Mouse (Mus musculus): ENCODE results near the gene Tcf19.

DNA sequence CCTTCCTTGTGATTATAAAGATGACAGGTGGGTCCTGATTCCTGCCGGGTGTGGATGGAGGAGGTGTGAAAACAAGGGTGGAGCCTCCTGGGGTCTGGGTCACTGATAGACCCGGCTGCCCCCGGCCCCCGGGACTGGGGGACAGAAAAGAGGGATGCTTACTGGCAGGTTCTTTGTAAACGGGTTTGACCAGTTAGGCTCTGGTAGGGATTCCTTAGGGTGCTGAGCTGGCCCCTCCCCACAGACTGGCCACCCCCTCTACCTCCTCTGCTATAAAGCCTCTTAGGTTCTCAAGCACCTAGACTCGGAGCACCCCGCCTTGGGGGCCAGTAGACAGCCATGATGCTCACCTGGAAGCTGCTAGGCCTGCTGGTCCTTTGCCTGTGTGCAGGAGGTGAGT lies 16.3 kb upstream of the Tcf19 start, which contains the start of gene Psors1c2:
- TF ChIP-seq EP300 (IDR thresholded peaks at IDR 0.05) (no peak), CTCF (IDR thresholded peaks at IDR 0.05) (no peak)
